Mouse (Mus musculus) small intestine, adult 2 months (tissue): ENCODE data around the gene Tnks2.

ENCODE experiments used
- CTCF ChIP-seq: fragments of 200-500 bp; IDR thresholded peaks from 2 replicates; pipeline ENCODE4 v1.5.1; 2012; ENCODE audit warnings: low read depth, mild to moderate bottlenecking, control low read depth, inconsistent platforms, low read length, moderate library complexity, mixed read lengths; ENCODE audit not compliant: insufficient replicate concordance, insufficient read length; ENCODE audit errors: extremely low read depth
- POLR2A ChIP-seq: fragments of 200-500 bp; IDR thresholded peaks from 2 replicates; pipeline ENCODE4 v1.6.1; 2012; ENCODE audit warnings: low read depth, mild to moderate bottlenecking, control low read depth, inconsistent platforms, low read length, moderate library complexity

GRCm38 (mm10) chr19:36801856-36802641 is 32.0 kb upstream of the Tnks2 start:
- TF ChIP-seq CTCF (peak; percentile 14; the same call in 1 of the 2 replicates), POLR2A (no peak)
